Comparison of ENCODE assay signal across 25 mouse cellular contexts in the genomic region with DNA sequence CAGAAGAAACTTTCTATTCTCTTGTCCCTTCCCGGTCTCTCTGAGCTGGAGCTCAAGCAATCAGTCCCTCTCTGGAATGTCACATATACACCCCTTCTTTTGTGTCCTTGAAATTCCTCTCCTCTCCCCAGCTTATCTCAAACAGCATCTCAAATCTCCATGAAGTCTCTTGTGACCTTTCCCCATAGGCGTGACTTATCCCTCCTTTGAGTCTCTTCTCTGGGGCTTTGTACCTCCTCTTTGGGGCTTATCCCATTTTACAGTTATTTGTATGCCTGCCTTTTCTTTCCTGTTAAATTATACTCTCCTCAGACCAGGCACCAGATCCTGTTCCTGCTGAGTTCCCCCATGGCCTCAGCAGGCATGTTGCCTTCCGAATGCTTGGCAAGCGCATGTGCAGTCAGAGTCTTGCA.
DNase-seq lines count a peak whose midpoint lies in the region; ATAC-seq and TF ChIP-seq lines count a peak whose summit lies in the region.
"Had no signal": no experiment of that assay in that cellular context is flagged by ENCODE, and none has a peak within 500 bp of the region (broad histone marks: within the 10 kb centered on the region; RNA-seq: fewer than 3 reads in every experiment).

No protein-coding gene starts in this region.

- no peak overlapping the region for H3K4me3 ChIP-seq in lung, postnatal 0 days (ENCODE audit: low read depth, low read length)
- H3K4me3 ChIP-seq in midbrain, embryonic 13.5 days (replicated peaks) = no peak overlapping the region
- H3K4me3 ChIP-seq: forebrain, embryonic 13.5 days; stomach, embryonic 15.5 days had no signal

- no peaks in the 10 kb centered on the region for H3K4me1 ChIP-seq in lung, postnatal 0 days (ENCODE audit: insufficient read depth, low read depth, low read length)
- peaks cover 14% of the 10 kb centered on the region for H3K4me1 ChIP-seq in midbrain, embryonic 13.5 days (replicated peaks)
- H3K4me1 ChIP-seq: forebrain, embryonic 13.5 days; stomach, embryonic 15.5 days had no signal

- peak; percentile 52 for DNase-seq in embryo, embryonic 10.5 days (ENCODE audit: low spot score)
- DNase-seq in embryo, embryonic 9.5 days (ENCODE audit: extremely low spot score) = no peak
- DNase-seq in lung, postnatal 0 days (ENCODE audit: low spot score) = no peak
- DNase-seq in lung, postnatal 14 days = no peak
- DNase-seq in ZHBTc4 (ENCODE audit: low read depth, low spot score) = peak; percentile 43
- no peak for DNase-seq in kidney, postnatal 25 days
- DNase-seq in gastrocnemius, postnatal 14 days = no peak
- DNase-seq: adrenal gland, adult 8-10 months; cerebellum, adult 11-12 months; gastrocnemius, postnatal 10 days; heart, adult 11 months; heart, postnatal 36 days; kidney, adult 8-10 months; liver; lung, adult 2 months; retina, postnatal 1 day; right cerebral cortex, postnatal 14 days had no signal

- no peak overlapping the region for H3K4me2 ChIP-seq in lung, postnatal 0 days (replicated peaks; ENCODE audit: low read depth, low read length)
- no peak overlapping the region for H3K4me2 ChIP-seq in midbrain, embryonic 13.5 days (replicated peaks)
- H3K4me2 ChIP-seq: forebrain, embryonic 13.5 days; heart, embryonic 11.5 days; stomach, embryonic 15.5 days had no signal

- H3K27me3 ChIP-seq in lung, postnatal 0 days (replicated peaks; ENCODE audit: insufficient read depth, low read length) = no peaks in the 10 kb centered on the region
- H3K27me3 ChIP-seq in midbrain, embryonic 13.5 days = peaks cover 40% of the 10 kb centered on the region
- H3K27me3 ChIP-seq: forebrain, embryonic 13.5 days; stomach, embryonic 15.5 days had no signal

- H3K9me3 ChIP-seq in lung, postnatal 0 days (ENCODE audit: low read length) = no peaks in the 10 kb centered on the region
- H3K9me3 ChIP-seq in midbrain, embryonic 13.5 days = no peaks in the 10 kb centered on the region
- H3K9me3 ChIP-seq: forebrain, embryonic 13.5 days; stomach, embryonic 15.5 days had no signal

- peak; percentile 58 for ATAC-seq in lung, postnatal 0 days
- peak; percentile 87 for ATAC-seq in midbrain, embryonic 13.5 days
- ATAC-seq: CD4-positive, CD25-positive, alpha-beta regulatory T cell, adult 4 months; forebrain, embryonic 13.5 days; intestine, embryonic 16.5 days had no signal

- H3K9ac ChIP-seq in lung, postnatal 0 days (replicated peaks; ENCODE audit: low read depth) = no peak overlapping the region
- H3K9ac ChIP-seq in midbrain, embryonic 13.5 days (replicated peaks) = no peak overlapping the region
- H3K9ac ChIP-seq: forebrain, embryonic 13.5 days; liver, embryonic 14.5 days; stomach, embryonic 15.5 days had no signal

- WGBS in lung, postnatal 0 days = 71% methylated on average over 4 of the region's 4 CpGs
- WGBS in midbrain, embryonic 13.5 days = 13% methylated on average over 4 of the region's 4 CpGs

- H3K36me3 ChIP-seq in lung, postnatal 0 days (ENCODE audit: insufficient read depth, low read length) = no peaks in the 10 kb centered on the region
- no peaks in the 10 kb centered on the region for H3K36me3 ChIP-seq in midbrain, embryonic 13.5 days
- H3K36me3 ChIP-seq: stomach, embryonic 15.5 days had no signal

- no peak for TF ChIP-seq CTCF in lung, postnatal 0 days (IDR thresholded peaks at IDR 0.05)

- TF ChIP-seq EP300 in lung, postnatal 0 days (IDR thresholded peaks at IDR 0.05) = peak; percentile 72

- H3K27ac ChIP-seq in lung, postnatal 0 days (ENCODE audit: low read length) = no peak overlapping the region
- H3K27ac ChIP-seq in midbrain, embryonic 13.5 days = no peak overlapping the region
- H3K27ac ChIP-seq: forebrain, embryonic 13.5 days; kidney, postnatal 0 days; liver, embryonic 14.5 days; stomach, embryonic 15.5 days had no signal

- intact Hi-C loops in gastrocnemius, postnatal 14 days (cut with DNase I; ENCODE audit: low total_unique reads) = no loop called here

Comparison
In these comparisons a context has a peak if more than half of its experiments do, and no peak if none do; other contexts are left out.
1. DNase-seq: peak in embryo, embryonic 10.5 days (single experiment) and ZHBTc4 (single experiment); none in embryo, embryonic 9.5 days (single experiment), lung, postnatal 0 days (single experiment), lung, postnatal 14 days (single experiment), kidney, postnatal 25 days (0 of 2) and gastrocnemius, postnatal 14 days (single experiment).